In the genomic region with DNA sequence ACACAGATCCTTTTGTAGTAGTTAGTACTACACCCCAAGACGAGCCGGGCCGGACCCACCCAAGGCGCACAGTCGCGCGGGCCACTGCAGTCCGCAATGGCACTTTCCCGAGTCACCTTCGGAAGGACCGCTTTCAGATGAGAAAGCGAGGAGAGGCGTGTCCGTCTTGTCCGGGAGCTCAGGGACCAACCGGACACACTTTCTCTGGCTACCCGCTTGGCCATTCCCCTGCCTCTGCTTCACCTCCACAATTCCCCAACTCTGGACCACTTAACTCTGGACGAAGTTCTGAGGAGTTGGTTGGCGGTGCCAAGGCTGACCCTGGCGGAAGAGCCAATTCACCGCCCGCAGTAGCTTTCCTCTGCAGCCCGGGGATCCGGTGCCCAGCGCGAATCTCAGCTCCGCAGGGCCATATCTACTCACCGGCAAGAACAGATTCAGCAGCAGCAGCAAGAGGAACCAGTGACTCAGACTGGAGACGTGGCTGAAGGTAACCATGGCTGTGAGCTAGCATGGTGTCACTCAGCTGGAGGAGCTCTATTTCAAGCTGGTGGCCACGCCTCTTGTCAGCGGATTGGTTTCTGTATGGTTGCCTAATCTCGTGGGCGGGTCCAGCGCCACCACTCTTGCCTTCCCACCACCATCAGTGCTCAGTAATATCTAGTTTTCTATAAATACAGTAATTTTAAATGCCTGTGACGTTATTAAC, we compare ENCODE assay signal across 7 mouse cellular contexts. TPM values are rescaled to one million over a fixed set of nuclear protein-coding genes. Genes with fewer than 3 reads are reported as not detected.
A peak's percentile ranks its signal among the peaks of the same experiment; 100 is the strongest.
DNase-seq lines count a peak whose midpoint lies in the region; ATAC-seq lines count a peak whose summit lies in the region.

A gene (minus strand): TSS at position 514 of the 709 bp plus-strand sequence.

- WGBS in intestine, embryonic 14.5 days: 4% methylated on average over 35 of the region's 35 CpGs

- H3K36me3 ChIP-seq in intestine, embryonic 14.5 days (ENCODE audit: control insufficient read depth, insufficient read depth, low read length): peaks cover 29% of the 10 kb centered on the region

- no peak within 1 kb of the TSS for H3K27ac ChIP-seq in intestine, embryonic 14.5 days (ENCODE audit: low read depth)

- H3K4me2 ChIP-seq in intestine, embryonic 14.5 days (ENCODE audit: low read length): peak within 1 kb of the TSS; percentile 86

- no peaks in the 10 kb centered on the region for H3K27me3 ChIP-seq in intestine, embryonic 14.5 days (replicated peaks; ENCODE audit: control insufficient read depth, insufficient read depth, low read length)

- intact Hi-C loops in gastrocnemius, postnatal 14 days (cut with DNase I; ENCODE audit: low total_unique reads): no loop called here
- intact Hi-C loops in left cerebral cortex, postnatal 10 days (cut with DNase I): no loop called here

- H3K4me1 ChIP-seq in intestine, embryonic 14.5 days (replicated peaks; ENCODE audit: control insufficient read depth, insufficient read depth, low read length): no peaks in the 10 kb centered on the region

- peak; percentile 90 for ATAC-seq in intestine, embryonic 14.5 days (replicated peaks; ENCODE audit: low FRiP score, low TSS enrichment, low read depth)
- ATAC-seq in megakaryocyte progenitor cell, adult 5-6 weeks (replicated peaks; ENCODE audit: poor library complexity): peak; percentile 97

- H3K9ac ChIP-seq in intestine, embryonic 14.5 days (ENCODE audit: low read length): peak within 1 kb of the TSS; percentile 13; the same call in 1 of the 2 replicates

- no peaks in the 10 kb centered on the region for H3K9me3 ChIP-seq in intestine, embryonic 14.5 days (ENCODE audit: control insufficient read depth, low read length)

- peak; percentile 58 for DNase-seq in WW6 (ENCODE audit: low read depth, low spot score)
- peak; percentile 83 for DNase-seq in embryo, embryonic 11 days
- DNase-seq in gastrocnemius, postnatal 14 days: peak; percentile 75
- peak; percentile 79 for DNase-seq in intestine, embryonic 14.5 days (ENCODE audit: low spot score)
- peak; percentile 62 to 81 for DNase-seq in left cerebral cortex, postnatal 10 days (ENCODE audit: extremely low spot score in 1 of 2, low spot score in 2 of 2)
- peak; percentile 72 to 82 for DNase-seq in right cerebral cortex, postnatal 36 days (ENCODE audit: low spot score in 2 of 2)

- peak within 1 kb of the TSS; percentile 41 for H3K4me3 ChIP-seq in intestine, embryonic 14.5 days (ENCODE audit: low read depth, low read length)

RNA-seq across cellular contexts. Expression of the gene that starts here (rescaled TPM):
- total RNA-seq in gastrocnemius, postnatal 14 days (2021): 1 to 10 TPM; 3.2 to 4.0 TPM
- polyA plus RNA-seq in intestine, embryonic 14.5 days (2014; fragmentation: Nextera tagmentation; extraction: Ambion mirVana): 1.0 and 1.1 TPM in 2 replicates
- total RNA-seq in left cerebral cortex, postnatal 10 days (2021): 1 to 10 TPM in 1 of 2 experiments, under 1 TPM in 1; 0.53 to 1.2 TPM
- 3.9 and 5.8 TPM in 2 replicates for total RNA-seq in megakaryocyte progenitor cell, adult 5-6 weeks (2015)
- total RNA-seq in megakaryocyte progenitor cell, adult 5-6 weeks (2017): 0.20 and 2.1 TPM in 2 replicates
